Mouse (Mus musculus) Patski (cell line): ENCODE data around the gene 4930415L06Rik. TPM values are rescaled to one million over a fixed set of nuclear protein-coding genes. Genes with fewer than 3 reads are reported as not detected.

Experiments used
- ATAC-seq: fragments of 100-300 bp; one replicate; pipeline ENCODE4 v1.8.0; 2021
- CTCF ChIA-PET: fragments of 350-600 bp; sonication (Branson Sonifier 250); formaldehyde crosslinking; loops from one replicate; lab custom pipeline; 2022; ENCODE audit warnings: inconsistent platforms; lab: Charles Lee
- POLR2A ChIA-PET: fragments of 350-600 bp; sonication (Branson Sonifier 250); formaldehyde crosslinking; loops from one replicate; lab custom pipeline; 2022; ENCODE audit warnings: antibody characterized with exemption, inconsistent platforms; lab: Charles Lee
- DNase-seq: peaks from one replicate; pipeline ENCODE4 v3.0.0-alpha.2; 2011; ENCODE audit warnings: low read depth, low spot score
- H3K27me3 ChIP-seq: fragments of 371-371 bp; one replicate; pipeline ENCODE4 v1.5.1; 2021
- CTCF ChIP-seq: fragments of 100-300 bp; IDR thresholded peaks from one replicate; pipeline ENCODE4 v1.5.1; 2021
- in situ Hi-C: fragments of 300-500 bp; cut with MboI; formaldehyde crosslinking; loops from 3 replicates; pipeline ENCODE4 v1.11.1; 2018; ENCODE audit warnings: low pct_unique_long_range_greater_than_20kb, mixed read lengths
- polyA plus RNA-seq: library from polyadenylated mRNA; unstranded; gene quantifications from one replicate; pipeline ENCODE4 v1.2.3, GENCODE M21; 2021

Gene 4930415L06Rik
- polyA plus RNA-seq: not detected

DNA sequence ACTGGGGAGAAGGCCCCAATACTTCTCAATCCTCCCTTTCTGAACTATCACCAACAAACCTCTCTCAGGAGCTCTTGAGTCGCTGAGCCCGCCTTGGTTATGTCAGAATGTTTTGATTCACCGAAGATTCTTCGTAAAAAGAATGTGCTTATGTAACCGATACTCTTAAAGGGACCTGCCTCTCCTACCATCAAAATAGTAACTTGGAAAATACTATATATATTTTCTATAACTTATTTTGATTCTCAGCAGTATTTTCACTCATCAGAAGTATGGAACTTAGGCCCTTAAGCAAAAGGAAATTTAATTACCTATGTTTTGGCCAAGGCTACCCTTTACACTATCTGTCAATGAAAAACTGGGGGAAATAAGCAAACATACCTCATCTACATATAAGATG is at the start of gene 4930415L06Rik:
4930415L06Rik (minus strand) TSS at position 101 of the 400 bp plus-strand sequence.
- DNase-seq (no peak), ATAC-seq (no peak)
- CTCF ChIA-PET: no interaction called here
- H3K27me3 ChIP-seq: peaks cover 26% of the 10 kb centered on the region
- POLR2A ChIA-PET: no interaction called here
- TF ChIP-seq CTCF: no peak
- in situ Hi-C loops: no loop called here

DNA sequence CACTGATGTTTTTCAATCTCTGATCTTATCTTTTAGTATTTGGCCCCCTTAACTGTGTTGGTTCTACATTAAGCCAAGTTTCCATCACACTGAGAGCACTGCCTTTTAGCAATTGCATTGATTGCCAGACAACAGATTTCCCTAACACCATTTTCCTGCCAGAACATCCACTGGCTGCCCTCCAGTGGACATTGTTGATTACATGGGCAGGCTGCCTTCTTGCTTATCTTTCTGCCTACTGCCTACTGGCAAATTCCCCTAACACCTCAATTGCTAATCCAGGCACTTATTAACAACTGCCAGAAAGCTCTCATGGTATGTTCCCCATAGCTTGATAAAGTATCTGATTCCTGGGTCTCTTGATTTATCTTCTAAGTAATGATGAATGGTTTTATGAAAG is 46.0 kb upstream of the 4930415L06Rik start:
- TF ChIP-seq CTCF: peak; percentile 50
- no peak for ATAC-seq
- no peak for DNase-seq
- CTCF ChIA-PET: no interaction called here
- POLR2A ChIA-PET: interaction anchor here (0.6 kb wide), 1 partner anchor 951 kb away, joined by 3 read pairs; no protein-coding TSS in a partner anchor
- in situ Hi-C loops: no loop called here
- peaks cover 34% of the 10 kb centered on the region for H3K27me3 ChIP-seq

DNA sequence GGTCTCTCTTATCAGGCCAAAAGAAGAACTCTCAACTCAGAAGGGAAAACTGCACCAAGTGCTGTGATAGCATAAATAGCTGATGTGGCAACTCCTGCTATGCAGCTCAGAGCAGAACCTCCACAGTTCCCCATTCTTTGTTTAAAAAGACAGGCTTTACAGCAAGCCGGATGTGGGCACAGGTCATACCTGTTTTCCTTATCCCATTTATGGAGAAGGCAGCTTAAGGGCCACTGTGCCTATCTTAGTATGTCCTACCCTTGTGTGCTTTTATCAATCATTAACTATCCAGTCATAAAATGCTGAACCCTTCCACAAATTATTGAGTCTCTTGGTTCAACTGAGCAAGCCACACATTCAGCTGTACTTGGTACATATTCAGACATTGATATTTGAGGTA is 27.8 kb downstream of the 4930415L06Rik start:
- no peaks in the 10 kb centered on the region for H3K27me3 ChIP-seq
- in situ Hi-C loops: no loop called here
- ChIA-PET POLR2A (no interaction called here), CTCF (no interaction called here)
- no peak for TF ChIP-seq CTCF
- DNase-seq (no peak), ATAC-seq (no peak)

Other genes starting within 250 kb of the 4930415L06Rik start
- gene 4932429P05Rik, start 180.6 kb downstream of the 4930415L06Rik start, polyA plus RNA-seq: not detected